Mouse (Mus musculus) spleen, adult 2 months (tissue): ENCODE data around the gene Mctp1.

Experiments used
- CTCF ChIP-seq: fragments of 200-500 bp; IDR thresholded peaks from 2 replicates; pipeline ENCODE4 v1.5.1; 2011; ENCODE audit warnings: mild to moderate bottlenecking, inconsistent platforms; ENCODE audit not compliant: insufficient read depth, insufficient read length, insufficient replicate concordance; ENCODE audit errors: extremely low read depth
- POLR2A ChIP-seq: fragments of 200-500 bp; IDR thresholded peaks from 2 replicates; pipeline ENCODE4 v1.6.1; 2011; ENCODE audit warnings: low read depth, low read length, inconsistent platforms

GRCm38 (mm10) chr13:76585447-76585846 lies 201.1 kb downstream of the Mctp1 start:
- TF ChIP-seq POLR2A (no peak), CTCF (no peak)
